Mouse (Mus musculus) heart, adult 2 months (tissue): ENCODE measurements around the gene Gm45837.

ENCODE experiments used
- CTCF ChIP-seq: fragments of 200-600 bp; IDR thresholded peaks from 2 replicates; pipeline ENCODE4 v1.8.1; 2022; ENCODE audit warnings: antibody characterized with exemption, mild to moderate bottlenecking, moderate library complexity
- EP300 ChIP-seq: fragments of 200-500 bp; IDR thresholded peaks from 2 replicates; pipeline ENCODE4 v1.6.1; 2011; ENCODE audit warnings: low read depth, low read length, control low read depth; ENCODE audit not compliant: insufficient read depth
- POLR2A ChIP-seq: fragments of 200-500 bp; IDR thresholded peaks from 2 replicates; pipeline ENCODE4 v1.6.1; 2011; ENCODE audit warnings: mild to moderate bottlenecking, low read depth, low read length, control low read depth; ENCODE audit not compliant: insufficient read depth

DNA sequence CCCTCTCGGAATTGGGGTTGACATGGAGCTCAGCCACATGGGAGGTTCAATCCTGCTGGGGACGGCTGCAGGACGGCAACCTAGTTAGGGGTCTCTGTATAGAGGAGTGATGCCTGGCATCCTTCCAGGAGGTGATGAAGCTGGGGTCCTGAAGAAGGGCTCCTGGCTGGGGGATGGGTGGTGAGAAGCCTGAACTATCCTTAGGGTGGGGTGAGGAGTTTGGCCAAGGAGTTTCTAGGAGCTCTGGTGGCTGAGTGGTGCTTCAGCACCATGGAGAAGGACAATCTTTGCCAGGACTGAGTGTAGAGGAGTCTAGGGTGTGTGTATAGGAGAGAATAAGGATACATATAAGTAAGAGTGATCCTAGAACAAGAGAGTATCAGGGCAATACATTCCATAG, 11.4 kb downstream of the Gm45837 start:
- TF ChIP-seq CTCF, result no peak
- no peak for TF ChIP-seq EP300
- no peak for TF ChIP-seq POLR2A
